Mouse (Mus musculus): ENCODE measurements around the gene Tex14. TPM values are rescaled to one million over a fixed set of nuclear protein-coding genes. Genes with fewer than 3 reads are reported as not detected.

Gene Tex14
- total and polyA plus RNA-seq, 3 experiments = 0.42 TPM; not detected in 1

GRCm38 (mm10) chr11:87519260-87519659 is 114.4 kb downstream of the Tex14 start:
- Histone ChIP-seq H3K79me2 (ENCODE audit: control insufficient read depth, insufficient read depth, low read length, poor library complexity) (no peaks in the 10 kb centered on the region), H3K4me1 (ENCODE audit: control insufficient read depth in 1 of 2, insufficient read depth in 2 of 2, low read length in 2 of 2) (peaks cover 10 to 15% of the 10 kb centered on the region in 2 experiments), H3K36me3 (ENCODE audit: control insufficient read depth in 1 of 2, insufficient read depth in 2 of 2, low read length in 2 of 2) (peaks cover 0 to 25% of the 10 kb centered on the region in 2 experiments; a peak in 2 of 4 replicates), H3K9ac (ENCODE audit: control insufficient read depth, low read depth, low read length, poor library complexity, severe bottlenecking) (no peak overlapping the region), H3K9me3 (replicated peaks; ENCODE audit: insufficient read depth, low read length) (no peaks in the 10 kb centered on the region), H3K4me3 (ENCODE audit: control insufficient read depth in 1 of 2, insufficient read depth in 1 of 2, low read depth in 2 of 2, low read length in 2 of 2) (no peak overlapping the region), H3K27ac (ENCODE audit: control insufficient read depth, low read depth, low read length) (no peak overlapping the region), H3K27me3 (ENCODE audit: control insufficient read depth in 1 of 2, insufficient read depth in 2 of 2, low read length in 2 of 2) (no peaks in the 10 kb centered on the region)
- DNase-seq (ENCODE audit: low read depth, low spot score) = peak; percentile 93
- no peak for TF ChIP-seq POLR2AphosphoS2 (IDR thresholded peaks at IDR 0.05; ENCODE audit: low read length)
- peak; percentile 89 for TF ChIP-seq JUND (IDR thresholded peaks at IDR 0.05; ENCODE audit: low read depth, low read length)
- no peak; a peak in 1 of 4 replicates for TF ChIP-seq POLR2A (IDR thresholded peaks at IDR 0.05; ENCODE audit: control insufficient read depth in 1 of 2, insufficient read depth in 1 of 2, low read depth in 1 of 2, low read length in 2 of 2, poor library complexity in 1 of 2)
- TF ChIP-seq MAZ (IDR thresholded peaks at IDR 0.05; ENCODE audit: low read depth, low read length) = no peak
- TF ChIP-seq MYB (IDR thresholded peaks at IDR 0.05; ENCODE audit: low read depth, low read length) = no peak
- TF ChIP-seq CHD2 (IDR thresholded peaks at IDR 0.05; ENCODE audit: low read length) = no peak
- 0 out of 2 replicates have a peak, but pooled peaks have one; percentile 27 for TF ChIP-seq TCF12 (IDR thresholded peaks at IDR 0.05; ENCODE audit: low read depth, low read length)
- TF ChIP-seq MYC (IDR thresholded peaks at IDR 0.05; ENCODE audit: low read depth, low read length) = peak; percentile 85
- TF ChIP-seq EP300 (IDR thresholded peaks at IDR 0.05; ENCODE audit: low read depth in 1 of 2, low read length in 2 of 2) = peak; percentile 65 to 67
- TF ChIP-seq SMC3 (IDR thresholded peaks at IDR 0.05; ENCODE audit: low read depth, low read length) = peak; percentile 91
- TF ChIP-seq ELF1 (IDR thresholded peaks at IDR 0.05; ENCODE audit: low read depth, low read length) = no peak
- no peak for TF ChIP-seq NRF1 (IDR thresholded peaks at IDR 0.05; ENCODE audit: insufficient read depth, low read depth, low read length, poor library complexity, severe bottlenecking)
- TF ChIP-seq GABPA (IDR thresholded peaks at IDR 0.05; ENCODE audit: low read depth, low read length) = no peak
- no peak for TF ChIP-seq RCOR1 (IDR thresholded peaks at IDR 0.05; ENCODE audit: low read depth, low read length)
- peak; percentile 100 for TF ChIP-seq RAD21 (IDR thresholded peaks at IDR 0.05; ENCODE audit: low read depth, low read length)
- no peak for TF ChIP-seq ZKSCAN1 (IDR thresholded peaks at IDR 0.05; ENCODE audit: low read depth, low read length)
- TF ChIP-seq NELFE (IDR thresholded peaks at IDR 0.05; ENCODE audit: low read depth, low read length) = no peak
- peak; percentile 63; the same call in 1 of the 2 replicates for TF ChIP-seq MXI1 (IDR thresholded peaks at IDR 0.05; ENCODE audit: low read depth, low read length)
- peak; percentile 59; the same call in 1 of the 2 replicates for TF ChIP-seq TBP (IDR thresholded peaks at IDR 0.05; ENCODE audit: low read depth, low read length)
- TF ChIP-seq SIN3A (IDR thresholded peaks at IDR 0.05; ENCODE audit: low read length) = peak; percentile 33; the same call in 1 of the 2 replicates
- TF ChIP-seq CHD1 (IDR thresholded peaks at IDR 0.05; ENCODE audit: low read depth, low read length) = no peak
- TF ChIP-seq GATA1 (IDR thresholded peaks at IDR 0.05; ENCODE audit: low read depth, low read length) = peak; percentile 82
- peak; percentile 33; the same call in 1 of the 2 replicates for TF ChIP-seq BHLHE40 (IDR thresholded peaks at IDR 0.05; ENCODE audit: borderline replicate concordance, low read depth, low read length)
- TF ChIP-seq ZNF384 (IDR thresholded peaks at IDR 0.05; ENCODE audit: low read depth, low read length) = peak; percentile 67
- peak; percentile 90 for TF ChIP-seq ZC3H11A (IDR thresholded peaks at IDR 0.05; ENCODE audit: low read depth, low read length)
- peak; percentile 51; the same call in 1 of the 2 replicates for TF ChIP-seq MAX (IDR thresholded peaks at IDR 0.05; ENCODE audit: low read length)
- TF ChIP-seq CTCF (IDR thresholded peaks at IDR 0.05 in 2 of 3, conservative IDR thresholded peaks at IDR 0.05 in 1 of 3; ENCODE audit: control insufficient read depth in 1 of 3, insufficient read depth in 1 of 3, low read depth in 2 of 3, low read length in 3 of 3, poor library complexity in 1 of 3, severe bottlenecking in 1 of 3) = peak in 2 of 3 experiments; percentile 83 to 86; a peak in 5 of 6 replicates
- TF ChIP-seq E2F4 (IDR thresholded peaks at IDR 0.05; ENCODE audit: borderline replicate concordance, low read depth, low read length) = no peak
- peak; percentile 37; the same call in 1 of the 2 replicates for TF ChIP-seq TAL1 (IDR thresholded peaks at IDR 0.05; ENCODE audit: low read length)
- no peak for TF ChIP-seq KAT2A (conservative IDR thresholded peaks at IDR 0.05; ENCODE audit: low read depth, low read length)
- no peak for TF ChIP-seq USF1 (IDR thresholded peaks at IDR 0.05; ENCODE audit: low read depth, low read length)
- no peak for TF ChIP-seq UBTF (IDR thresholded peaks at IDR 0.05; ENCODE audit: borderline replicate concordance, insufficient read depth, low read depth, low read length)
- TF ChIP-seq USF2 (IDR thresholded peaks at IDR 0.05; ENCODE audit: borderline replicate concordance in 1 of 2, insufficient read depth in 1 of 2, low read depth in 1 of 2, low read length in 2 of 2) = no peak
- TF ChIP-seq ZMIZ1 (IDR thresholded peaks at IDR 0.05; ENCODE audit: low read depth, low read length) = no peak
- TF ChIP-seq POLR2AphosphoS5 (IDR thresholded peaks at IDR 0.05; ENCODE audit: borderline replicate concordance, low read depth, low read length) = no peak
- TF ChIP-seq MEF2A (IDR thresholded peaks at IDR 0.05; ENCODE audit: extremely low read depth, insufficient replicate concordance, low read depth, low read length, poor library complexity, severe bottlenecking) = no peak
- peak; percentile 72 for TF ChIP-seq ETS1 (IDR thresholded peaks at IDR 0.05; ENCODE audit: low read depth, low read length)
